Mouse (Mus musculus) kidney, embryonic 14.5 days (tissue): ENCODE measurements around the gene Rnf135. TPM values are rescaled to one million over a fixed set of nuclear protein-coding genes. Genes with fewer than 3 reads are reported as not detected.
A peak's percentile ranks its signal among the peaks of the same experiment; 100 is the strongest.
"Not testable (repeated sequence)": the region's sequence is repeated elsewhere in the genome, so short reads cannot be mapped to it uniquely, and the experiment has no call there.

Experiments
- ATAC-seq: fragments of 200-750 bp; cut with Nextera tagmentation; 2 replicates; pipeline ENCODE4 v1.8.0; 2017; ENCODE audit warnings: moderate number of reproducible peaks, mild to moderate bottlenecking, moderate TSS enrichment, moderate library complexity; ENCODE audit not compliant: low FRiP score, low TSS enrichment
- H3K27ac ChIP-seq: fragments of 300-500 bp; sonication (generic); 2 replicates; pipeline ENCODE4 v1.5.1; 2014; ENCODE audit warnings: low read depth, mild to moderate bottlenecking, low read length, moderate library complexity, mixed read lengths
- H3K27me3 ChIP-seq: fragments of 300-500 bp; sonication (generic); 2 replicates; pipeline ENCODE4 v1.6.1; 2014; ENCODE audit warnings: mild to moderate bottlenecking, low read length; ENCODE audit not compliant: control insufficient read depth, insufficient read depth
- H3K36me3 ChIP-seq: fragments of 300-500 bp; sonication (generic); 2 replicates; pipeline ENCODE4 v1.6.1; 2014; ENCODE audit warnings: low read length, mixed read lengths; ENCODE audit not compliant: control insufficient read depth, insufficient read depth
- H3K4me1 ChIP-seq: fragments of 300-500 bp; sonication (generic); 2 replicates; pipeline ENCODE4 v1.6.1; 2014; ENCODE audit warnings: low read length, mixed read lengths; ENCODE audit not compliant: control insufficient read depth, insufficient read depth
- H3K4me2 ChIP-seq: fragments of 300-500 bp; sonication (generic); replicated peaks from 2 replicates; pipeline ENCODE4 v1.6.1; 2014; ENCODE audit warnings: low read depth, mild to moderate bottlenecking, low read length
- H3K4me3 ChIP-seq: fragments of 300-500 bp; sonication (generic); 2 replicates; pipeline ENCODE4 v1.5.1; 2014; ENCODE audit warnings: mild to moderate bottlenecking, low read length
- H3K9ac ChIP-seq: fragments of 300-500 bp; sonication (generic); 2 replicates; pipeline ENCODE4 v1.6.1; 2014; ENCODE audit warnings: low read depth, mild to moderate bottlenecking, low read length, moderate library complexity
- H3K9me3 ChIP-seq: fragments of 300-500 bp; sonication (generic); 2 replicates; pipeline ENCODE4 v1.6.1; 2016; ENCODE audit warnings: low read length; ENCODE audit not compliant: control insufficient read depth
- WGBS: fragments of 180-500 bp; shearing (Covaris S2); extraction: QIAGEN DNeasy Blood & Tissue Kit; methylation state at CpG from one replicate; pipeline ENCODE4 v1.1.7; 2014; 5-methylcytosine and 5-hydroxymethylcytosine counted together
- polyA plus RNA-seq: library from polyadenylated mRNA; unstranded; fragments of >200 nt; fragmentation: Nextera tagmentation; extraction: Ambion mirVana; gene quantifications from 2 replicates; pipeline ENCODE4 v1.2.1, GENCODE M21; 2014

Rnf135 gene
- polyA plus RNA-seq, 1 experiment from 2014 or later: 8.0 TPM

GRCm38 (mm10) chr11:80184531-80185071, 950 bp downstream of the Rnf135 start:
- H3K4me3 ChIP-seq: peak overlapping the region; percentile 60; the same call in 1 of the 2 replicates
- WGBS: 91% methylated on average over 6 of the region's 6 CpGs

GRCm38 (mm10) chr11:80185441-80185976, 1.9 kb downstream of the Rnf135 start:
- H3K9ac ChIP-seq, H3K27ac ChIP-seq, H3K36me3 ChIP-seq, ATAC-seq, H3K4me3 ChIP-seq, H3K9me3 ChIP-seq, H3K4me1 ChIP-seq, H3K27me3 ChIP-seq, H3K4me2 ChIP-seq: not testable (repeated sequence)
- WGBS: 59% methylated on average over 5 of the region's 5 CpGs

More at GRCm38 (mm10) chr11:80184531-80185071, 950 bp downstream of the Rnf135 start:
- no peaks in the 10 kb centered on the region for H3K36me3 ChIP-seq
- no peaks in the 10 kb centered on the region for H3K4me1 ChIP-seq
- H3K9ac ChIP-seq: peak overlapping the region; percentile 63; the same call in 1 of the 2 replicates
- H3K4me2 ChIP-seq: peak overlapping the region; percentile 56
- no peak for ATAC-seq
- H3K27me3 ChIP-seq: no peaks in the 10 kb centered on the region
- H3K9me3 ChIP-seq: no peaks in the 10 kb centered on the region
- H3K27ac ChIP-seq: no peak overlapping the region

GRCm38 (mm10) chr11:80190280-80190679, 6.6 kb downstream of the Rnf135 start:
- Histone ChIP-seq H3K9ac (no peak overlapping the region), H3K4me3 (no peak overlapping the region), H3K27ac (no peak overlapping the region), H3K4me1 (no peaks in the 10 kb centered on the region), H3K4me2 (no peak overlapping the region), H3K9me3 (no peaks in the 10 kb centered on the region), H3K27me3 (no peaks in the 10 kb centered on the region), H3K36me3 (0 out of 2 replicates have a peak, but pooled peaks cover 7% of the 10 kb centered on the region)
- 53% methylated on average over 4 of the region's 4 CpGs for WGBS
- ATAC-seq: no peak

- 0 out of 2 replicates have a peak, but pooled peaks cover 7% of the 10 kb centered on the region for H3K36me3 ChIP-seq
- no peak overlapping the region for H3K27ac ChIP-seq
- H3K4me1 ChIP-seq: no peaks in the 10 kb centered on the region
- WGBS: 69% methylated on average over 4 of the region's 4 CpGs
- no peaks in the 10 kb centered on the region for H3K27me3 ChIP-seq
- ATAC-seq: no peak
- H3K4me3 ChIP-seq: no peak overlapping the region
- no peak overlapping the region for H3K9ac ChIP-seq
- no peak overlapping the region for H3K4me2 ChIP-seq
- H3K9me3 ChIP-seq: no peaks in the 10 kb centered on the region
These were observed 10.2 kb downstream of the Rnf135 start for GRCm38 (mm10) chr11:80193827-80194226.

GRCm38 (mm10) chr11:80196351-80196750, 12.7 kb downstream of the Rnf135 start:
- H3K36me3 ChIP-seq: 0 out of 2 replicates have a peak, but pooled peaks cover 7% of the 10 kb centered on the region
- no peaks in the 10 kb centered on the region for H3K4me1 ChIP-seq
- WGBS: 85% methylated on average over 7 of the region's 7 CpGs
- ATAC-seq: no peak
- no peaks in the 10 kb centered on the region for H3K9me3 ChIP-seq
- no peak overlapping the region for H3K27ac ChIP-seq
- no peak overlapping the region for H3K4me3 ChIP-seq
- H3K4me2 ChIP-seq: no peak overlapping the region
- no peaks in the 10 kb centered on the region for H3K27me3 ChIP-seq
- H3K9ac ChIP-seq: no peak overlapping the region

- 88% methylated on average over 3 of the region's 3 CpGs for WGBS
- 0 out of 2 replicates have a peak, but pooled peaks cover 4% of the 10 kb centered on the region for H3K36me3 ChIP-seq
- no peaks in the 10 kb centered on the region for H3K27me3 ChIP-seq
- no peak overlapping the region for H3K4me2 ChIP-seq
- no peak overlapping the region for H3K27ac ChIP-seq
- no peak overlapping the region for H3K4me3 ChIP-seq
- H3K4me1 ChIP-seq: no peaks in the 10 kb centered on the region
- no peak overlapping the region for H3K9ac ChIP-seq
- ATAC-seq: no peak
- H3K9me3 ChIP-seq: no peaks in the 10 kb centered on the region
These were observed 15.7 kb downstream of the Rnf135 start for GRCm38 (mm10) chr11:80199316-80199715.

GRCm38 (mm10) chr11:80199773-80200172, 16.1 kb downstream of the Rnf135 start:
- Histone ChIP-seq H3K27ac (no peak overlapping the region), H3K27me3 (no peaks in the 10 kb centered on the region), H3K4me1 (no peaks in the 10 kb centered on the region), H3K9ac (no peak overlapping the region), H3K4me2 (no peak overlapping the region), H3K36me3 (no peaks in the 10 kb centered on the region), H3K4me3 (no peak overlapping the region), H3K9me3 (no peaks in the 10 kb centered on the region)
- no peak for ATAC-seq
- WGBS: 96% methylated on average over 2 of the region's 2 CpGs

GRCm38 (mm10) chr11:80200326-80200725, 16.7 kb downstream of the Rnf135 start:
- no peak for ATAC-seq
- Histone ChIP-seq H3K9ac (no peak overlapping the region), H3K9me3 (no peaks in the 10 kb centered on the region), H3K4me3 (no peak overlapping the region), H3K27me3 (no peaks in the 10 kb centered on the region), H3K36me3 (no peaks in the 10 kb centered on the region), H3K4me1 (no peaks in the 10 kb centered on the region), H3K27ac (no peak overlapping the region), H3K4me2 (no peak overlapping the region)
- WGBS: 75% methylated on average over 1 of the region's 1 CpGs

- ATAC-seq: no peak
- H3K4me3 ChIP-seq: no peak overlapping the region
- 64% methylated on average over 6 of the region's 6 CpGs for WGBS
These were observed 18.6 kb downstream of the Rnf135 start for GRCm38 (mm10) chr11:80202296-80202695.

More at GRCm38 (mm10) chr11:80202296-80202695, 18.6 kb downstream of the Rnf135 start:
- Histone ChIP-seq H3K4me2 (no peak overlapping the region), H3K27ac (no peak overlapping the region), H3K27me3 (no peaks in the 10 kb centered on the region), H3K4me1 (no peaks in the 10 kb centered on the region), H3K36me3 (no peaks in the 10 kb centered on the region), H3K9ac (no peak overlapping the region), H3K9me3 (no peaks in the 10 kb centered on the region)
